Mouse (Mus musculus) ES-E14 (cell line): Measurements from ENCODE around the gene Selenoo.

Source experiments
- CHD2 ChIP-seq: IDR thresholded peaks from 2 replicates; pipeline ENCODE4 v1.6.1; 2014; ENCODE audit warnings: mild to moderate bottlenecking, low read depth, low read length, inconsistent platforms
- HCFC1 ChIP-seq: IDR thresholded peaks from 2 replicates; pipeline ENCODE4 v1.6.1; 2012; ENCODE audit warnings: low read length, inconsistent platforms, borderline replicate concordance; ENCODE audit not compliant: insufficient read depth
- MAFK ChIP-seq: IDR thresholded peaks from 2 replicates; pipeline ENCODE4 v1.6.1; 2014; ENCODE audit warnings: mild to moderate bottlenecking, low read depth, low read length, inconsistent platforms; ENCODE audit not compliant: insufficient read depth
- ZC3H11A ChIP-seq: IDR thresholded peaks from 2 replicates; pipeline ENCODE4 v1.6.1; 2012; ENCODE audit warnings: low read depth, mild to moderate bottlenecking, inconsistent platforms, low read length, borderline replicate concordance
- ZNF384 ChIP-seq: IDR thresholded peaks from 2 replicates; pipeline ENCODE4 v1.6.1; 2012; ENCODE audit warnings: low read depth, low read length, inconsistent platforms

GRCm38 (mm10) chr15:89088607-89089247 is at the start of gene Selenoo:
- TF ChIP-seq CHD2: no peak
- TF ChIP-seq ZNF384: no peak
- TF ChIP-seq ZC3H11A: no peak
- TF ChIP-seq HCFC1: no peak
- no peak for TF ChIP-seq MAFK
